Mouse (Mus musculus): ENCODE measurements around the gene Sfxn5. TPM values are rescaled to one million over a fixed set of nuclear protein-coding genes. Genes with fewer than 3 reads are reported as not detected.

Sfxn5 gene
- polyA plus RNA-seq, 1 experiment from 2014 or later, result 3.3 TPM

- no peak overlapping the region for H3K27ac ChIP-seq (ENCODE audit: low read depth)
- H3K4me1 ChIP-seq (ENCODE audit: insufficient read depth), result no peaks in the 10 kb centered on the region
- H3K9ac ChIP-seq (replicated peaks), result no peak overlapping the region
- no peak for TF ChIP-seq EP300 (IDR thresholded peaks at IDR 0.05; ENCODE audit: low read depth)
- WGBS (ENCODE audit: insufficient replicate concordance), result 71% methylated on average over 9 of the region's 9 CpGs
- H3K36me3 ChIP-seq (replicated peaks; ENCODE audit: insufficient read depth, low read length), result no peaks in the 10 kb centered on the region
- H3K4me2 ChIP-seq (ENCODE audit: low read depth, low read length), result no peak overlapping the region
- H3K27me3 ChIP-seq (ENCODE audit: insufficient read depth, low read length), result no peaks in the 10 kb centered on the region
- DNase-seq (no peak), ATAC-seq (no peak)
- no peaks in the 10 kb centered on the region for H3K9me3 ChIP-seq (ENCODE audit: low read length)
- no peak overlapping the region for H3K4me3 ChIP-seq (ENCODE audit: low read depth, low read length)
Measured at GRCm38 (mm10) chr6:85209226-85209967, 123.8 kb downstream of the Sfxn5 start.

DNA sequence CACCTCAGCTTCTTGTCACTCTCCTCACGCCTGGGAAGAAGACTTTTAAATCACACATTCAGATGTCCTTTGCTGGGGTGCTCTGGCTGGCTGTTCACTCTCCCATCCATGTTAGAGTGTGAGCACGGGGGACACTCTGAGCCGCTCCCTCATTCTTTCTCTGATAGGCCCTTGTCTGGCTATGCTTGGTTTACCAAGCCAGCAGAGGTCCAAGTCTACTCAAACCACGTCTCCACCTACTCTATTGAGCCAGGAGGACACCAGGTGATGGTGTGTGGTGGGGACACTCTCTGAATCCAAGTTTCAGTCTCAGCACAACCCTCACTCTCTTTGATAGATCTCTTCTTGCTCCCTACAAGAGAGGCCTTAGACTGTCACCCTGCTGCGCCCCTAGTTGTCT, 125.9 kb downstream of the Sfxn5 start:
- Histone ChIP-seq H3K4me1 (ENCODE audit: insufficient read depth) (no peaks in the 10 kb centered on the region), H3K27ac (ENCODE audit: low read depth) (no peak overlapping the region), H3K9ac (replicated peaks) (no peak overlapping the region), H3K4me2 (ENCODE audit: low read depth, low read length) (no peak overlapping the region), H3K9me3 (ENCODE audit: low read length) (no peaks in the 10 kb centered on the region), H3K27me3 (ENCODE audit: insufficient read depth, low read length) (no peaks in the 10 kb centered on the region), H3K36me3 (replicated peaks; ENCODE audit: insufficient read depth, low read length) (no peaks in the 10 kb centered on the region), H3K4me3 (ENCODE audit: low read depth, low read length) (no peak overlapping the region)
- TF ChIP-seq CTCF (IDR thresholded peaks at IDR 0.05; ENCODE audit: low read depth) (no peak), EP300 (IDR thresholded peaks at IDR 0.05; ENCODE audit: low read depth) (no peak)
- 49% methylated on average over 5 of the region's 5 CpGs for WGBS (ENCODE audit: insufficient replicate concordance)
- ATAC-seq (no peak), DNase-seq (no peak)

DNA sequence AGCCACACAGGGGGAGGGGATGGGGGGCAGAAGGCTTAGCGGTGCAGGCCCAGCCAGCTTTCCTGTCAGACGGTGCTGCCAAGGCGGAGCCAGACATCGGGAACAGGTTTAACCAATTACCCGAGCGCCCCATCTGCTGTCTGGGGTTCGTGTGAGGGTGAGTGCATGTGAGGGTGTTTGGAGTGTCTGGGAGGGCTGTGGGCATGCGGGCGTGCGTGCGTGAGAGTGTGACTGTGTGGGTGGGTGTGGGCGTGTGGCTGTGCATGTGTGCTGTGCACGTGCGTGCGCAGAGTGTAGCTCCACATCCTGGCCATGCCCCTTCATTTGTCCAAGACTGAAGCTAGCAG, 126.3 kb downstream of the Sfxn5 start:
- H3K27ac ChIP-seq (ENCODE audit: low read depth), result no peak overlapping the region
- TF ChIP-seq EP300 (IDR thresholded peaks at IDR 0.05; ENCODE audit: low read depth) (no peak), CTCF (IDR thresholded peaks at IDR 0.05; ENCODE audit: low read depth) (no peak)
- H3K4me1 ChIP-seq (ENCODE audit: insufficient read depth), result no peaks in the 10 kb centered on the region
- ATAC-seq, result no peak
- no peak overlapping the region for H3K4me3 ChIP-seq (ENCODE audit: low read depth, low read length)
- H3K9me3 ChIP-seq (ENCODE audit: low read length), result no peaks in the 10 kb centered on the region
- H3K27me3 ChIP-seq (ENCODE audit: insufficient read depth, low read length), result no peaks in the 10 kb centered on the region
- H3K9ac ChIP-seq (replicated peaks), result no peak overlapping the region
- DNase-seq, result no peak
- no peaks in the 10 kb centered on the region for H3K36me3 ChIP-seq (replicated peaks; ENCODE audit: insufficient read depth, low read length)
- no peak overlapping the region for H3K4me2 ChIP-seq (ENCODE audit: low read depth, low read length)
- WGBS (ENCODE audit: insufficient replicate concordance), result 49% methylated on average over 15 of the region's 15 CpGs

DNA sequence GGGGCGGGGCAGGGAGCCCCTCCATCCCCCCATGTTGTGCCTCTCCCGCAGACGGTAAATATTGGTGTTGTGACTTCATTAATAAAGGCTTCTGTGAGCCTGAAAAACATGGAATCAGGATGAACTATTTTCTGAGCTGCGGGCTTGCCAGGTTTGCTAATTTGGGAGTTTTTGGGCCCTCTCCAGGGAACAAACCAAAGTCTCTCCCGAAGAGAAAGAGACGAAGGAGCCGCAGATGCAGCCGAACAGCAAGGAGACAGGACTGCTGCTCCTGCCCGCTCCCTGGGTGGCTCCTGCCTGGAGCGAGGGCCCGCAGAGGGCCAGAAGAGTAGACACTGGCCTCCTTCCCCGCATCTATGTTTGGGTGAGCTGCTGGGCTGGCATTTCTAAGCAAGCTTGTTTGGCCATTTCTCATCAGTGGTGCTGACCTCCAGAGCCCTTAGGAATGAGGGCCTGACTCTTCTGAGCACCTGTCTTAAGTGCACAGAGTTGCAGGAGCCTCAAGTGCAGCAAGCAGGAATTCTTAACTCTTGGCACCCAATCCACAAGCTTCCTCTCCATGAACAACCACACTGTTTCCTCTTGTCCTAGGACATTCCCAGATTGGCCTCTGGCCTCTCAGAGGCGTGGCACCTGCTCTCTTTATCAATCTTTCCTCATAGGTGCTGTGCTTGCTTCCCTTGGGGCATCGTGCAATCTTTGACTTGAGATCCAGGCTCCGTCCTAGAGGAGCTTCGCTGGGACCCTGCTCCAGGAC, 126.9 kb downstream of the Sfxn5 start:
- H3K9me3 ChIP-seq (ENCODE audit: low read length), result no peaks in the 10 kb centered on the region
- H3K27me3 ChIP-seq (ENCODE audit: insufficient read depth, low read length), result no peaks in the 10 kb centered on the region
- H3K4me3 ChIP-seq (ENCODE audit: low read depth, low read length), result no peak overlapping the region
- no peak for DNase-seq
- TF ChIP-seq EP300 (IDR thresholded peaks at IDR 0.05; ENCODE audit: low read depth), result no peak
- no peak for TF ChIP-seq CTCF (IDR thresholded peaks at IDR 0.05; ENCODE audit: low read depth)
- 44% methylated on average over 16 of the region's 16 CpGs for WGBS (ENCODE audit: insufficient replicate concordance)
- H3K36me3 ChIP-seq (replicated peaks; ENCODE audit: insufficient read depth, low read length), result no peaks in the 10 kb centered on the region
- H3K27ac ChIP-seq (ENCODE audit: low read depth), result no peak overlapping the region
- H3K4me2 ChIP-seq (ENCODE audit: low read depth, low read length), result no peak overlapping the region
- H3K4me1 ChIP-seq (ENCODE audit: insufficient read depth), result no peaks in the 10 kb centered on the region
- no peak overlapping the region for H3K9ac ChIP-seq (replicated peaks)
- ATAC-seq, result no peak

GRCm38 (mm10) chr6:85197951-85198350, 135.3 kb downstream of the Sfxn5 start:
- no peaks in the 10 kb centered on the region for H3K4me1 ChIP-seq (ENCODE audit: insufficient read depth)
- no peak overlapping the region for H3K4me3 ChIP-seq (ENCODE audit: low read depth, low read length)
- H3K36me3 ChIP-seq (replicated peaks; ENCODE audit: insufficient read depth, low read length), result no peaks in the 10 kb centered on the region
- no peak for TF ChIP-seq CTCF (IDR thresholded peaks at IDR 0.05; ENCODE audit: low read depth)
- TF ChIP-seq EP300 (IDR thresholded peaks at IDR 0.05; ENCODE audit: low read depth), result no peak
- no peak for DNase-seq
- 55% methylated on average over 2 of the region's 2 CpGs for WGBS (ENCODE audit: insufficient replicate concordance)
- ATAC-seq, result no peak
- H3K27ac ChIP-seq (ENCODE audit: low read depth), result no peak overlapping the region
- no peak overlapping the region for H3K9ac ChIP-seq (replicated peaks)
- no peaks in the 10 kb centered on the region for H3K9me3 ChIP-seq (ENCODE audit: low read length)
- H3K4me2 ChIP-seq (ENCODE audit: low read depth, low read length), result no peak overlapping the region
- peaks cover 27% of the 10 kb centered on the region for H3K27me3 ChIP-seq (ENCODE audit: insufficient read depth, low read length)

GRCm38 (mm10) chr6:85193381-85194318, 139.6 kb downstream of the Sfxn5 start:
- Histone ChIP-seq H3K9me3 (ENCODE audit: low read length) (no peaks in the 10 kb centered on the region), H3K9ac (replicated peaks) (no peak overlapping the region), H3K4me2 (ENCODE audit: low read depth, low read length) (no peak overlapping the region), H3K4me3 (ENCODE audit: low read depth, low read length) (no peak overlapping the region), H3K36me3 (replicated peaks; ENCODE audit: insufficient read depth, low read length) (no peaks in the 10 kb centered on the region), H3K27me3 (ENCODE audit: insufficient read depth, low read length) (peaks cover 70% of the 10 kb centered on the region), H3K4me1 (ENCODE audit: insufficient read depth) (no peaks in the 10 kb centered on the region), H3K27ac (ENCODE audit: low read depth) (no peak overlapping the region)
- ATAC-seq, result no peak
- no peak for TF ChIP-seq EP300 (IDR thresholded peaks at IDR 0.05; ENCODE audit: low read depth)
- 9% methylated on average over 28 of the region's 29 CpGs for WGBS (ENCODE audit: insufficient replicate concordance)
- DNase-seq, result no peak
